Mouse (Mus musculus): ENCODE results near the gene Psmd4.
"Not testable (repeated sequence)": the region's sequence is repeated elsewhere in the genome, so short reads cannot be mapped to it uniquely, and the experiment has no call there.

Gene Psmd4

DNA sequence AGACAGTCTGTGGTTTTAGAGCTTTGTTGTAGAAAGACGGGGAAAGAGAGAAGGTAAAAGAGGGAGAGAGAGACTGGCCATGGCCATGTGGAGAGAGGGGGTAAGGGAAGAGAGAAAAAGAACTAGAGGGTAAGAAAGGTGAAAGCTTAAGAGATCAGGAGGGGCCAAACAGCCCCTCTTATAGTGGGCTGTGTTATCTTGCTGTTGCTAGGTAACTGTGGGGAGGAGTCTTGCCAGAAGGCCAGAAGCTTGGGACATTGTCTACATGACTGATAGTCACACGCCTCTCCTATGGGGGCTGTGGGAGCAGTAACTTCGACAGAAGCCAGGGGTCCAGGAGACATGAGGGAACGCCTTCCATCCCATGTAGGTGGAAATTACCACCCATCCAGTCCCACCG is 17.2 kb downstream of the Psmd4 start:
- no peak for DNase-seq (ENCODE audit: low spot score)

DNA sequence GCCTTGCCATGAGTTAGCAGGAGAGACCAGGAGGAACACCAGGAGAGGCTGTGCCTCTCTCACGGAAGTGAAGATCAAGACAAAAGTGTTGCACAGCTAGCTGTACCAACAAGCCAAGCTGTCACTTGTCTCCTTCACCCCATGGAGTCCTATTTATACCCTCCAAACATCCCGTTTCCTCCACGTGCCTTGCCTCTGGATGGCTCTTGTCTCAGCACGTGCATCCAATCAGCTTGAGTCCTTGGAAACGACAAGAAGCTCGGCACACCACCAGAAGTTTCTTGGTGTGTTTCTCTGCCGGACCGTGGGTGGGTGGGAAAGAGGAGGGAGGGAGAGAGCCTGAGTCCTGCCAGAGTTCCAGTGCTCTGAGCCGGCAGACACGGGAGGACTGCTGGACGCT is 17.9 kb downstream of the Psmd4 start:
- no peak for DNase-seq (ENCODE audit: low spot score)

DNA sequence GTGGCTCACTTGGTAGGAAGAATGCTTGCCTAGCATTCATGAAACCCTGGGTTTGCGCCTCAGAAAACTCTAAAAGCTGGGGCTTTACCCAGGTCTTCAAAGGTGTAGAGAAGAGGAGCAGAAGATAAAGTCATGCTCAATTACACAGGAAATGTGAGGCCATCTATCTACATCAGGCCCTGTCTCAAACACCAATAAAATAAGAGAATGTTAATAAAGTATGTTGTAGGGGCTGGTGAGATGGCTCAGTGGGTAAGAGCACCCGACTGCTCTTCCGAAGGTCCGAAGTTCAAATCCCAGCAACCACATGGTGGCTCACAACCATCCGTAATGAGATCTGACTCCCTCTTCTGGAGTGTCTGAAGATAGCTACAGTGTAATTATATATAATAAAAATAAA is 21.5 kb downstream of the Psmd4 start:
- not testable (repeated sequence) for DNase-seq (ENCODE audit: low spot score)

DNA sequence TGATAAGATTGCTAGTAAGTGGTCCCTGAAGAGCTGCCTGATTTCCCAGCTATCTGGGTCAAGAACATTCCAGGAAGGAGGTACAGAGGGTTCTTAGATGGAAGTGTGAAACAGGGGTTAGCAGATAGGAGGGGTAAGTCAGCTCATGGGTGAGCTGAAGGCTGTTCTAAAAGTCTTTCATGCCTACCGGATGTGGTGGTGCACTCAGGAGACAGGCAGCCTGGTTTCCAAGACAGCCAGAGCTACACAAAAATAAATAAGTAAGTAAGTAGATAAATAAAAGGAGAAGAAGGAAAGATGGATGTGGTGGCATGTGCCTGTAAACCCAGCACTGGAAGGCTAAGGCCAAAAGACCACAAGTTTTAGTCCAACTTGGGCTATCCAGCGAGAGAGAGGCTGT is 23.7 kb downstream of the Psmd4 start:
- no peak for DNase-seq (ENCODE audit: low spot score)

DNA sequence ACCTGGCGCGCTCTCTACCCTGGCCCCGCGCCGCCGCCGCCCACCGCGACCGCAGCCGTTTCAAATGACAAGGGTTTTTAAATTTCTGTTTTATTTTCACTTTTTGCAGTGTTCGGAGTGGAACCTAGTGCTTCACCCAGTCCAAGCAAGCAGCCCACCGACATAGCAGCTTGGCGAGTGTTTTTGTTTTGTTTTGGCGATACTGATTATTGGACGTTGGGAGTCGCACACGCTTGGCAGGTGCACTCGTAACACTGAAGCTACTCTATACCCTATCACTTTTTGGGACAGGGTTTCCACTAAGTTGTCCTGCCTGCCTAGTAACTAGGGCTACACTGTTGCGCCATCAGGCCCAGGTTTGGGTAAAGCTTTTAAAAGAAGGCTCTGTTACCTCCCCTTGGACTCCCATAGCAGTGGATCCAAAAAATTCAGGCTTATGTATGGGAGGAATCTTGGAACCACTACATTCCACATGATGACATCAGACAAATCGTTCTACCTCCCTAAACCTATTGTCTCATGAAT is 25.8 kb downstream of the Psmd4 start:
- no peak for DNase-seq (ENCODE audit: low spot score)

DNA sequence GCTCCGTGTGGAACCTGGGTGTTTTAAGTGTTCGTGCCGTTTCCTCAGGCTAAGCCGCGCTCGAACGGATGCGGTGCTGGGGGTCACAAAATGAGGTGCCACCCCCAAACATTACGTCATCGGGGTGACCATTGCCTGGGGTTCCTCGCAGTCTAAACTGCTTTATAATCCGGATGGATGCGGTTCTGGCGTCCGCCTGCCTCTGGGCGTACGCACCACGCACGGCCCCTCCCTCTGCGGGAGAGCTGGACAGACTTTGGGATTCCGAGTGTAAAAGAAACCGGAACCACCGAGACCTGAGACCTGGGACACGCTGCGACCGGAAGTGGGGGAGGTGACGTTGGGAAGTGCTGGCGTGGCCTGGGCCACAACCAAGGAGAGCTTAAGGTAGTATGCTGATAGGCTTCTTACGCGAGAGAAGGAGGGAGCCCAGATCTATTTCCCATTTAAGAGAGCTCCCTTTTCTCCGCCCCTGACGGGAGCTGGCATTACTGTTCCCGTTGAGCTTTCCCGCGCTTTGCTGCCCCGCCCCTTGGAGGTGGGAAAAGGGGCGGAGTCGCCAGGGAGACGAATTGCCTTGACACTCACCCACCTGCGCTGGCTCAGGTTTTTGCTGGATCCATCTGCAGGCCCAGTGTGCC is 26.4 kb downstream of the Psmd4 start:
- DNase-seq (ENCODE audit: low spot score): peak; percentile 96

DNA sequence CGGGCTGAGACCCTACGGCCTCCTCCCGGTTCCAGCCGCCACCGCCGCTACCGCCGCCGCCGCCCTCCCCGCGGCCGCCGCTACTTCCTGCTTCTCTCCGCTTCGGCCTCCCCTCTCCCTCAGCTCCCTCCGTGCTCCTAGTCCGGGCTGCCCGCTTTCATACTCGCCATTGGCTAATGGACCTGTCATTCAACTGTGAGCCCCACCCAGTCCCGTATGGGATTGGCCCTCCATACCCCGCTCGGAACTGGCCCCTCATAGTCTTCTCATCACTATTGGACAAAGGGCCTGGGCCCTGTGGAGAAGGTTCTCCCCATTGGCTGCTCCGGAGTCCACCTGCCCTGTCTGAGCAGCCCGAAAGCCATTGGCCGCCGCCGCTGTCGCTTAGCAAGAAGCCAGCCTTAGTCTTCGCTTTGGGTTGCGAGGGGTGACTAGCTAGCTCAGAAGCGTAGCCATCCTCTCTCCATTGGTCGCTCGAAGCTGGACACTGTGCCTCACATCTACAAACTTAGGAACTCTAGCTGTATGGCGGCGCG is 27.0 kb downstream of the Psmd4 start, which contains the start of gene Zfp687:
Gene Zfp687 (minus strand): TSS at position 112 of the 536 bp plus-strand sequence.
- peak; percentile 100 for DNase-seq (ENCODE audit: low spot score)

DNA sequence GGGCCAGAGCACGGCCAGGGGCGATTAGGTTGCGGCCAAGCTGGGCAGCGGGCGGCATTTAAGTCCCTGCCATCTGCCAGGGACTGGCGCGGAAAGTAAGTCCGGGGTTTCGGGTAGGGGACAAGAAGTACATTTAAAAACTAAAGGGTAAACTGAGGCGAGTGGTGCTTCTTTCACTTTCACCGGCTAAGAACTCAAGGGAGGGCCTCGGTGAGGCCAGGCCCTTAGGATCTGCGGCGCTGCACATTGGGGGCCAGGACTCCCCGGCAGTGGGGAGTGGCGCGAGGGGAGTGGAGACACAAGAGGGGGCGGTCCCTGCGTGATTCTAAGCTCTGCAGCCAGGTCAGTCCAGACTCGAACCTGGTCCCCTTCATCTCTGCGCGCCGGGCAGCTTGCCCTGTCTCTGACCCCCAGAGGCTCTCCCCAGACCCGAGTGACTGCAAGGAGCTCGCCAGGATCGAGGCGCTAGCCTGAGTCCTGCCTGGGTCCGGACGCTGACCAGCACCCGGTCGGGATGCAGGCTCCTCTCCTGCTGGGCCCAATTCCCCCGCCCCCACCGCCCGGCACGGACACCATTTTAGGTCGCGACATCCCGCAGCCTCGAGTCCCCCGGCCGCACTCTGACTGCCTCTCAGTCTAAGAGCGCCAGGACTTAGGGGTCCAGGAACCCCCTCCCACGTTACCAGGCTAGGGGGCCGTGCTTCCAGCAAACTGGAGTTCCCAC is 27.8 kb downstream of the Psmd4 start:
- DNase-seq (ENCODE audit: low spot score): no peak

DNA sequence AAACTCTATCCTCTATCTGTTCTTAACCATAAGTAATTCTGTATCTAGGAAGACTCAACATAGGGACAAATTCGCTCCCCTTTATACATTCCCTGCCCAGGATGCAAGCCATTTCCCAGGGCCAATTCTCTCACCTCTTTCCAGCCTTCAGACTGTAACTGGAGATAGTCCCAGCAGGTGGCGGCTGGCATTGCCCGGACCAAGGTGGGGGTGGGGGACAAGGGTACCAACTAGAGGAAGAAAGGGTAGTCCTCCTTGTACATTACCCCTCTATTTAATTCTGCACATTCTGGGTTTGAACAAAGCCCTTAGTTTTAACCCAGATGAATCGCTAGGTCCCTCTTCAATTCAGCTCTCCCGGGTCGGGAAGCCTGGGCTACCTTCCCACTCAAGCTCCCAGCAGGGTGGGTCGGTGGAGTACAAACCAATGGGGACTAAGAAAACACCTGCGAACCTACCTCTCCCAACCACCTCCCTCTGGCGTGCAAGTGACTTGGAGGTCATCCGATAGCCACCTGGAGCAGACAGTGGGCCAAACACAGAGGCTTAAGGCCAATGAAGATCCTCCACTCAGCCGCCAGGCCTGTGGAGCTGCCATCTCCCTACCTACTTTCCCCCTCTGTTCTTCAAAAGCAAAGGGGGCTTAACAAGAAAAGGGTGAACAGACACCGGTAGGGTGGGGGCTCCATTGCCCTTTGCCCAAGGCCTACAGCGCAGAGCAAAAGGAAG is 28.6 kb downstream of the Psmd4 start:
- DNase-seq (ENCODE audit: low spot score): no peak

DNA sequence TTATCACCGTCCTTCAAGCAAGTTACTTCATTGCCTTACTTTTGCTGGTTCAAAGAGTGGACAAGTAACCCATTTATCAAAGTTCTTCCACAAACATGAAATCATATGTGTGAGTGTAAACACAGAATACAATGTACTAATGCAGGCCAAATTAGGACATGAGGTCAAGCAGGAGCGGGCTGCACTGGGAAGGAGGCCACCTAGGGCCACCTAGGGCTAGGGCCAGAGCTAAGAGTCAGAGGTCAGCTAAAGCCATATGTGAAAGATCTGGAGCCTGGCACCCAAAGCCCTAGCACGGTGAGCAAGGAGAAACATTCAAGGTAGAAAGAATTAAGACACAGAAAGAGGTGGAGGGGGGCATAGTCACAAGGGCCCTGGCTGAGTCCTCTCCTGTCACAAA is 29.4 kb downstream of the Psmd4 start:
- no peak for DNase-seq (ENCODE audit: low spot score)

DNA sequence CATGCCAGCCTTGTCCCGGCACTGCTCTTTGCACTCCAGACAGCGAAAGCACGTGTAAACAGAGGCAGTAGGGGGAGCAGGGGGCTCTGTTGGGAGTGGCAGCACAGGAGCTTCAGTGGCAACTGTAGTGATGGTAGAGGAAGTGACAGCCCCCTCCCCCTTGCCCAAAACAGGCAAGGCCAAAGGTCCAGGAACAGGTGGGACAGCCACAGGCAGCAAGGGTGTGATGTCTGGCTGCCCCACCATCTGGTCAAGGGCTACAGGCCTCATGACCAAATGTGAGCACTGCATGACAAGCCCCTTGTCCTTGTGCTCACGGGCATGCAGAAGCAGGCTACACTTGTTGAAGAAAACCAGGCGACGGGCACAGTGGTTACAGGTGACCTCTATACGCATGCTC is 32.0 kb downstream of the Psmd4 start:
- DNase-seq (ENCODE audit: low spot score): no peak

DNA sequence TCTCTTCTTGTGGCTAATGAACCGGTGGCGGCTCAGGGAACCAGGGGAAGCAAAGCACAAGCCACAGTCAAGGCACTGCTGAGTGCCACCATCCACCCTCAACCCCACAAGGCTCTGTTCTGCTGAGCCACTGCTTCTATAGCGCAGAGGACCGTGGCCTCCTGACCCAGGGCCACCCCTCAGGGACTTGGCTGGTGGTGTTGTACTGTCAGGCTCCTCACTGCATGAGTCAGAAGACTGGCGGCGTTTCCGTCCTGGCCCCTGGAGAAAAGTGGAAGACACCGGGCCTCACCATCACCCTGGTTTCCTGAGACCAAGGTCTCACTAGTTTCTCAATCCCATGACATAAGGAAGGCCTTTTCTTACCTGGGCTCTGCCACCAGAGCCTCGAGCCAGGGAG is 34.7 kb downstream of the Psmd4 start:
- DNase-seq (ENCODE audit: low spot score): no peak

DNA sequence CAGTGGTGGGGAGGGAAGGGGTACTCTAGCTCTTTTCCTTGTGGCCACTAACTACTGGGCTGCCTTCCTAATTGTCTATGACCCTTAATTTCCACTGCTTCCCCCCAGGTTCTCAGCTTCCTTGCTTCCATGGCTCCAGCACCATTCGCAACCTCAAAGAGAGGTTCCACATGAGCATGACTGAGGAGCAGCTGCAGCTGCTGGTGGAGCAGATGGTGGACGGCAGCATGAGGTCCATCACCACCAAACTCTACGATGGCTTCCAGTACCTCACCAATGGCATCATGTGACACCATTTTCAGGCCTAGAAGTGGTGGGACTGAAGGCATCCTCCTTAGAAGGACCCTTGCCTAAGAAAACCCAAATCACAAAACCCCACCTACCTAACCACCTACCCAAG is 36.8 kb downstream of the Psmd4 start:
- no peak for DNase-seq (ENCODE audit: low spot score)

DNA sequence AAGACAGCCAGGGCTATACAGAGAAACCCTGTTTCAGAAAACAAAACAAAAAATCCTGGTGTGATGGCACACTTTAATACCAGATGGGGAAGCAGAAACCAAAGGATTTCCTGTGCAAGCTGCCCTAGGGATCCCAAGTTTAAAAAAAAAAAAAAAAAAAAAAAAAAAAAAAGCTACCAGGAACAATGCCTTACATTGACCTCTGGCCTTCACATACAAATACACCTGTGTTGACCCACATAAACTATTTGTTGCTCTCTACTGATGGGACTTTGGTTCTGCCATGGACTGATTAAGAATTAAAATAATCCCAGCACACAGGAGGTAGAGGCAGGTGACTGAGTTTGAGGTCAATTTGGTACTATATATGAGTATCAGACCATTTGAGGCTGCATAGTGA is 39.1 kb downstream of the Psmd4 start:
- DNase-seq (ENCODE audit: low spot score): no peak

DNA sequence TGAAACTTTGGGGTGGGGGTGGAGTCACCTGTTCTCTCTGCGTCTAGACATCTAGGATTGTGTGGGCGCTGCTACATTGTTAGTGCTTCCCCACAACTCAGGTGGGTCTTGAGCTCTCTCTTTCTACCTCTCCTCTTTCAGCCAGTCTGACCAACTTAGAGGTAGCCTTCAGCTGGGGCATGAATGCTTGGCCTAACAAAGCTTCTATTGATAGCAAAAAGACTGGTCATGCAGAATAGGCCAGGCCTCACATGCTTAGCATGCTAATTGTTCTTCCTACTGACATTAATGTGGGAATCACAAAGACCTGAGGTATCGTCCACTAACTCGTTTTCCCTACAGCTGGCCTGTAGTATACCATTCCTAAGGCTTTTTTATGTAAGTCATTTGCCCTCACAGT is 39.8 kb downstream of the Psmd4 start:
- no peak for DNase-seq (ENCODE audit: low spot score)

DNA sequence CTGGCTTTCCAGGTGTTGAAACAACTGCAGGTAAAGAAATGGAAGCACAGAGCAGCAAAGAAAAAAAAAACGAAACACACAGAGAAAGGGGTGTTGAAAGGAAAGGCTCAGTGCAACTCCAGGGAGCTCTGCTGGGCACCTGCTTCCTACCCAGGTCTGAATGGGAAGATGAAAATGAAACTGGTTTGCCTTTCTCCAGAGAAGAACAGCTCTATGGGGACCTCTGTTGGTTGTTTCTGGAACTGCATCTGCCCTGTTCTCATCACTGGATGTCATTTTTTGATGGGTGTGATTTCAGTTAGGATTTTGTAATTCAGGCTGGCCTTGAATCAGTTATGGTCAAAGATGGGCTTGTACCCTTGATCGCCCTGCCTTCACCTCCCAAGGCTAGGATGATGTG is 45.5 kb downstream of the Psmd4 start:
- DNase-seq (ENCODE audit: low spot score): no peak

DNA sequence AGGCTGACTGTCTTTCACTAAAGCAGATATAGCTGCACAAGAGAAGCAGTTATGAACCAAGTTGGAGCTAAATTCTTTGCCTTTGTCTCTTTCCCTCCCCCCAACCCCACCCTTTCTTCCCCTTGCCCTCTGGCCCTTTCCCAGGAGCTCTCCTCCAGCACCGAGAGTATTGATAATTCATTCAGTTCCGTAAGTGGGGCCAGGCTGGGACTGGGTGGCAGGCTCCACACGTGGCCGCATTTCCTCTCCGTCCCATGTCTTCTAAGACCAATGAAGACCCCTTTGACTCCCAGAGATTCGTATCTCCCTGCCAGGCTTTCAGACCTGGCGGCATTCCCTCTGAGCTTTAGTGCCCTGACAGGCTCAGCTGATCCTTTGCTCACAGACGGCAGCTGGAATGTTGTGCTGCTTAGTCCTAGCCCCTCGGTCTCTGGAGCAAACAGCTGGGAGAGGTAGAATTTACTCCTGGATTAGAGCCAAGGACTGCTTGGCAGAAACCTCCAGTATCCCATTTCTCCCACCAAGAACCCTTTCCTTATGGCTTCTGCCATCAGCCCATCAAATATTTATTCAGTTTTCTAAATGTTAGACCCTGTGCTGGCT is 53.2 kb downstream of the Psmd4 start:
- no peak for DNase-seq (ENCODE audit: low spot score)

DNA sequence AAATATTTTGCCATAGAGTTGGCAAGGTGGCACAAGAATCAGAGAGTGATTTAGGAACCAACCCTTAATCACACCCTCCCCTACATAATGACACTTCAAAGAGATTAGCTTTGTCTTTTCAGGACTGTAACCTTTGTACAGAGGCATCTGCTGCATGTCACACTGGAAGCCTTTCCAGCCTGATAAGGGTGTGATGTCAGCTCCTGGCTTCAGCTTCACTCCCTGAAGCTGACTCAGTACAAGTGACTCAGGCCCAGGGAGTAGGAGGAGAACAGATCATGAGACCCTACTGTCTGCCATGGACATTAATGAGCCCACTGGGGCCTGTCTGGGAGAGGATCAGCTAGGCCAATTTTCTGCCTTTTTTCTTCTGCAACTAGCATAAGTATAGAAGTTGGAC is 54.8 kb downstream of the Psmd4 start:
- peak; percentile 82 for DNase-seq (ENCODE audit: low spot score)

DNA sequence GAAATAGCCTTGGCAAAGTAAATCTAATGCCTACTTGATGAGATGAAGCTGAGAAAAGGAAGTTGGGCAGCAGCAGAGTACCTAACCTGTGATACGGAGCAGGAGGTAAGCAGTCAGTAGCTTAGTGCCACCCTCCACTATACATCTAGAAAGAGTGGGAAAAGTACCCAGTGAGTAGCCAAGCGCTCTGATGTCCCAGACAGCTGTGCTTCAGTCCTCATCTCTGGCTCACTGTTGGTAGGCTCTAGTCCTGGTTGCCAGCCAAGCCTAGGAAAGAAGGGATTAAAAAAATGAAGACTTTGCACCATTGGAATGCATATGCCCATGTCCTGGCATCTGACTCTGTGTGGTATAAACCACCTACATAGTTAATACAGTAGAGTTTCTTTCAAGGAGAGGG is 56.9 kb downstream of the Psmd4 start:
- DNase-seq (ENCODE audit: low spot score): no peak

DNA sequence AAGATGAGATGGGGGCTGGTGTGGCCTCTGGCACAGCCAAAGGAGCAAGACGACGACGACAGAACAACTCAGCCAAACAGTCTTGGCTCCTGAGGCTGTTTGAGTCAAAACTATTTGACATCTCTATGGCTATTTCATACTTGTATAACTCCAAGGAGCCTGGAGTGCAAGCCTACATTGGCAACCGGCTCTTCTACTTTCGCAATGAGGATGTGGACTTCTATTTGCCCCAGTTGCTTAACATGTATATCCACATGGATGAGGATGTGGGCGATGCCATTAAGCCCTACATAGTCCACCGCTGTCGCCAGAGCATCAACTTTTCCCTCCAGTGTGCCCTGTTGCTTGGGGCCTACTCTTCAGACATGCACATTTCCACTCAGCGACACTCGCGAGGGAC is 58.1 kb downstream of the Psmd4 start:
- no peak for DNase-seq (ENCODE audit: low spot score)
